Mouse (Mus musculus) kidney, postnatal 25 days (tissue): ENCODE data around the gene AU022252.
"Not testable (repeated sequence)": the region's sequence is repeated elsewhere in the genome, so short reads cannot be mapped to it uniquely, and the experiment has no call there.

ENCODE experiments used
- DNase-seq, 2 experiments: peaks; one replicate each; pipeline ENCODE4 v3.0.0; 2021; ENCODE audit warnings: mixed read lengths in 2 of 2

AU022252 gene

DNA sequence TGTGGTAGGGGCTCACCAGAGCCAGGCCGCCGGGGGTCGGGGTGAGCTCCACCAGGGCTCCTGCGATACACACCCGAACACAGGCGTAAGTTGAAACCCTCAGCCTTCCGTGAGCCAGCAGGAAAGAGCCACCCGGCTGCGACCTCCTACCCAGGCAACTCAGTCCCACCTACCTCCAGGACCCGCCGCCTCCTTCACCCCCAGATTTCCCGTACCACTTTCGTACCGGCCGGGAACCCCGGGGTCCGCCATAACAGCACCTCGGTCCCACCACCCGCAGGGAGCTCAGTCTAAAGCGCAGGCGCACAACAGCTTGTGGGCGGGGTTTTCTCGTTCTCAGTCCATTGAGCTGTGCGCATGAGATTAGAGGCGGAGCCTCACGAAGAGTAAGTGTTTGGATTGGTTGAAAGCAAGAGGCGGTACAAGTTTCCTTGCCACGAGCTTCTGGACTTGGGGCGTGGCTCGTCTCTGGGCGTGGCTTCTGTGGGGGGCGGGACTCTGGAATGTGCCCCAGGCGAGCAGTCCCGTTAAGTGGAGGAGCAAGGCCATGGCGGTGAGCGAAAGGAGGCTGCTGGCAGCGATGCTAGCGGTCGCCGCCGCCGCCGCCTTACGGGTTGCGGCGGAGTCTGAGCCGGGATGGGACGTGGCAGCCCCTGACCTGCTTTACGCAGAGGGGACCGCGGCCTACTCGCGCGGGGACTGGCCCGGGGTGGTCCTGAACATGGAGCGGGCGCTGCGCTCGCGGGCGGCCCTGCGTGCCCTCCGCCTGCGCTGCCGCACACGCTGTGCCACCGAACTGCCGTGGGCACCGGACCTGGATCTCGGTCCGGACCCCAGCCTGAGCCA lies at the start of gene AU022252, which contains the start of gene P3h1:
AU022252 (minus strand) TSS at position 303 of the 846 bp plus-strand sequence.
P3h1 (plus strand) TSS at position 506 of the 846 bp plus-strand sequence.
- peak; percentile 99 to 100 for DNase-seq

DNA sequence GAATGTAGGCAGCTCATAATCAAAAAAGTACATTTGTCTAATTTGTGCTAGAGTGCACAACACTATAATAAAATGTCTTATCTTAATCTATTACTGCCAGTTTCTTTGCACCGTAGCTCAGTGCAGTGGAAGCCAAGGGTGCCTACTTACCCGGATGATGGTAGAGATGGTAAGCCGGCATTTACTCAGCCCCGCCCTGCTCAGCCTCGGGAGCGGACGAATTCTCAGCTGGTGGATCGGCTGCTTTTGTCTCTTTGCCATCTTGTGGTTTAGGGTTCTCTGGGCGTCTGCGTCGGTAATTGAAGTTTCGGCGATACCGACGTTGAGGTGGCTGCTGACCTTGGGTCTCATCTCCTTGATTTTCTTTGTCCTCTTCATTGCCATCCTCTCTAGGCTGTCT lies 46.3 kb upstream of the AU022252 start:
- not testable (repeated sequence) for DNase-seq

DNA sequence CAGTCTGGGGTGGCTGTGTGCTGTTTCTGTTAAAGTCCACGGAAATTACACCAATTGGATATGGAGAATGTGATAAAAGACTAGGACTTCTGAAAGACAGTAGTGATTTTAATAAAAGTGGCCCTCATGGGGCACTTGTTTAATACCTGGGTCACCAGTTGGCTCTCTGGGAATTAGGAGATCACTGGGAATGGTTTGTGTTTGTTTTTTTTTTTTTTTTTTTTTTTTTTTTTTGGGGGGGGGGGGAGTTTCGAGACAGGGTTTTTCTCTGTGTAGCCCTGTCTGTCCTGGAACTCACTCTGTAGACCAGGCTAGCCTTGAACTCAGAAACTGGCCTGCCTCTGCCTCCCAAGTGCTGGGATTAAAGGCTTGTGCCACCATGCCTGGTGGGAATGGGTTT lies 43.2 kb upstream of the AU022252 start:
- DNase-seq, result no peak

DNA sequence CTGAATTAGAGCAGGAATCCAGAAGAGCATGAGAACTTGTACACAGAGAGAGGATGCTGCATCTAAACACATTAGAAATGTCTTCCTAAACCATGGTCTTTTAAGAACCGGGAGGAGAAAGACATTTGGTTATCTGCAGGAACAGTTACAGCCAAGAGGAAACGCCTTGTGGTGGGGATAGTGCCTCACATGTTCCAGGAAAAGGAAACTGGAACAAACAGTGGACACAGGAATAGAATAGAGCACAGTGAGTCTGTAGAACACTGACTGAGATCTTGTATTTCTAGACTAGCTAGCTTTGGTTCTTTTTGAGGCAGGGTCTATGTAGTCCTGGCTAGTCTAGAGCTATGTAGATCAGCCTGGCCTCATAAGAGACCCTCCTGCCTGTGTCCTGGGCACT lies 42.7 kb upstream of the AU022252 start:
- peak in 1 of 2 experiments; percentile 40 for DNase-seq

DNA sequence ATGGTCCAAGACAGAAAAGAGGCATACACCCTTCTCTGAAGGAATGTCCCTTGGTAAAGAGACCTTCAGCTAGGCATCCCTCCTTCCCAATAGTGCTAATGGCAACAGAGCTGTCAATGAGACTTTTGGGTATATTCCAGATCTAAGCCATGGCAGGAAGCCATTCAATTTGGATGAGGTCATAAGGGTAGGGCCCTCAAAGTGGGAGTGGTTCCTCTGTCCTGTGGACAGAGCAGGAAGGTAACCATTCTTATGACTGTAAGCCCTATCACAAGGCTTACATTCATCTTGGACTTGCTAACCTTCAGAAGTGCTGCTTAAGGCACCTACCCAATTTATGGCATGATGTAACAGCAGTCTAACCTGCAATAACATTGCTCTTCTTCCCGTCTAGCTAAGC lies 42.1 kb upstream of the AU022252 start:
- DNase-seq, result no peak

DNA sequence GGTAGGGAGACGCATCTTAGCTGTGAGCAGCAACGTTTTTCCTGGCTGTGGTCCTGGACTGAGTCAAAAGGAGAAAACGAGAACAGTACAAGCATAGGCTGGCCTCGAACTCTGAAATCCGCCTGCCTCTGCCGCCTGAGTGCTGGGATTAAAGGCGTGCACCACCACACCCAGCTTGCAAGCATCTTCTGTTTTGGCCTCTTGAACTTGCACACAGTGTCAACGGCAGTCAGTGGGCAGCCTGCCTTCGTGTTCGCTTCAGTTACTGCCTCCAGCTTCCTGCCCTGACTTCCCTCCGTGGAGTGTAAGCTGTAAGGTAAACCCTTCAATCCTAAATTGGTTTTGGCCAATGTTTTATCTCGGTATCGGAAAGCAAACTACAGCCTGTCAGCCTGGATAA lies 34.1 kb upstream of the AU022252 start:
- peak in 1 of 2 experiments; percentile 22 for DNase-seq

DNA sequence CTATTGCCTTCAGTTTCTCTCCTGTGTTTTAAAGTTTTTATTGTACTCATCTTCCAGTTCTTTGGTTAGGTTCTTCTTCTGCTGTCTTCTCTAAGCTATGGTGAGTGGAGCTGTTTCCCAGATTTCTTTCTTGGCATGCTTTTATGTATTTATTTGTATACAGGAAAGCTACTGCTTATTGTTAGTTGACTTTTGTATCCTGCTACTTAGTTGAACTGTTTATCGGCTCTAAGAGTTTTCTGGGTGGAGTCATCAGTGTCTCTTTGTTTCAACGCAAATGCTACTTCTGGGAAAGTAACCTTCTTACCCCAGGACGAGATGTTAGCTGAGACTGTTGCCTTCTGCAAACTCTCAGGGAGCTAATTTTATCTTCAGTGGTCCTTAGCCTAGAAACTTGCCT lies 30.9 kb upstream of the AU022252 start:
- DNase-seq, result no peak

DNA sequence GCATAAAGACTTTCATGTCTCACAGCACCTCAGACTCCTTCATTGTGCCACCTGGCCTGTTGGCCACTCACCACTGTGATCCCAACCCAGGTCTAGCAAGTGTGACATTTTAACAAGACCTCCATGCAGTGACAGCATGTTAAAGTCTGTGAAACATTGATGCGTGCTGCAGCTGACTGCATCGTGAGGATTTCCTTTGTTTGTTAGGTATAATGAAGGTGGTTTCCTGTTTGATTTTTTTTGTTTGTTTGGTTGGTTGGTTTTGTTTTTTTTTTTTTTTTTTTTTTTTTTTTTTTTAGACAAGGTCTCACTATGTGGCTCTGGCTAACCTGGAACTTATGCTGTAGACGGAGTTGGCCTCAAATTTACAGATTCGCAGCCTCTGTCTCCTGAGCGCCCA lies 30.0 kb upstream of the AU022252 start:
- DNase-seq, result peak in 1 of 2 experiments; percentile 24

DNA sequence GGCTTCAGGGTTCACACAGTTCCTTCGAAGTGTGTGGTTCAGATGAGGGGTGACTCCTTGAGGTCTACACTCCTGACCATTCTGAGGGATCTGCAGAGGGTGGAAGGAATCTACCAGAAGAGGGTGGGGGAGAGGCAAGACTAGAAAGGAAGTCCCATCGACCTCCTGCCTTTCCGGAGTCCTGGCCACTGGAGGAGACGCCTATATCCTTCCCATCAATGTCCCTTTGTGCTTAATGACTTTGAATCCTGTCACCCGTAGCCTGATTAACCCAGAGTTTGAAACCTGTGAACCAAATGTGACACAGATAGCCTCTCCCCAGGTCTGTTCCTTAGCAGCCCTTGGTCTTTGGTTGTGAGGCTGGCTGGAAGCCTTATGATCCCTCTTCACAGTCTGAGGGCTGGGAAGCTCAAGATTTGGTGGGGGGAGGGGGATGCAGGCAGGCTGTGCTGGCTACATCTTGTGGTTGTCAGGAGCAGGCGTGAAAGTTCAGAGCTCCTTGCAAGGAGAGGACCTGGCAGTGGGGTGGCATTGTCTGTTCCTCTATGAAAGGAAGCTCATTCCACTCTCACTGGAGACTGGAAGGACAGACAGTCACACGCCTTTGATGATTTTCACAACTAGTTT lies 28.7 kb upstream of the AU022252 start:
- DNase-seq, result peak in 1 of 2 experiments; percentile 43

DNA sequence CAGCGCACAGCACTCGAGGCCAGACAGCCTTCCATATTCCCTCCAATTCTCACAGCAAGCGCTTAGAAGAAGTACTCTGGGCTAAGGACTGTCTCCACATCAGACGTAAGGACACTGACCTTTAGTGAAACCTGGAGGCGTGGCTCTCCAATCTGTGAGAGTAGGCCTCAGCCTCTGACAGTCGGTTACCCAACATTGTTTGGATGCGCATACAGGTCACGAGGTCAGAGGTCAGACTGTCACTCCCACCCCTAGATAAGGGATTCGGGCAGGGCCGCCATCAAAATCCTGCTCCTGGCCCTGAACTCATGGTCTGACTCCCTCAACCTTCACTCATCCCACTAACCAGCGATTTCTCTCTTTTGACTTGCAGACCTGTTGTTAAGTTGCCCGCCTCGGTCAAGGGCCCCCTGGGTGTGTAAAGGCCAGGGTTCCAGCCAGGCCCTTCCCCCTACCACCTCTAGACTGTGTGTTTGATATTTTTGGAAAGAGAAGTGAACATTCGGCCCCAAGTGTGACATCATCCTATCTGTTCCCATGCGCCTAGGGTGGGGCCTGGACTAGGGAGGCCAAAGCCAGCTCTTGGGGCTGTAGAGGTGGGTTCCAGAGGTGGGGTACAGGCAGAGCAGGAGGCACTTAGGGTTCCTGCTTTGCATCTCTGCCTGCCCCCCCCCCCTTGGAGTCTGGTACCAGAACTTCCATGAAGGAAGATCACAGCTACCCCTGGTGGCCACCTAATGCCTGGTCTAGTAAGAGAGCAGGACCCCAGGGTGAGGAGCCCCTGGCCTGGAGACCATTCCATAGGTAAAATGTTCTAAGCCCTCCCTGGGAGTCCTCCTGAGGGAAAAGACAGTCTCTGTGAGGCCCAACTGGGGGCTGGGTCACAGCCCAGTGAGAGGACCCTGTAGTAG lies 27.1 kb upstream of the AU022252 start:
- DNase-seq, result no peak

DNA sequence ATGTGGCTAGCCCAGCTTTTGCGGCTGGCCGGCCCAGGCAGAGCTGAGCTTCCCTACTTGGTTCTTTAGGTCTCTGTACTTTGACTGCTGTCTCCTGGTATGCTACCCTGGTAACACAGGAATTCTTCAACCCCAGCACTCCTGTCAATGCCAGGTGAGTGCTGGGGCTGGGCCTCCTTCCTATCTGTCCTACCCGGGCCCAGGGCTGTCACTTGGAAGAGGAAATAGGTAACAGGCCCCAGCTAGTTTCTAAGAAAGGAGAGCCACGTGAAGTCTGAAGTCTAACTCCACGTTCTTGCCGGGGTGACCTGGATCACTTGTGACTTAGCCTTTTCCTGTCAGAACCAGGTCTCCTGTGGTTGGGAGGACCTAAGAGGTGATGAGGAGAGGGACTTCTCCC lies 24.6 kb upstream of the AU022252 start:
- peak in 1 of 2 experiments; percentile 60 for DNase-seq

DNA sequence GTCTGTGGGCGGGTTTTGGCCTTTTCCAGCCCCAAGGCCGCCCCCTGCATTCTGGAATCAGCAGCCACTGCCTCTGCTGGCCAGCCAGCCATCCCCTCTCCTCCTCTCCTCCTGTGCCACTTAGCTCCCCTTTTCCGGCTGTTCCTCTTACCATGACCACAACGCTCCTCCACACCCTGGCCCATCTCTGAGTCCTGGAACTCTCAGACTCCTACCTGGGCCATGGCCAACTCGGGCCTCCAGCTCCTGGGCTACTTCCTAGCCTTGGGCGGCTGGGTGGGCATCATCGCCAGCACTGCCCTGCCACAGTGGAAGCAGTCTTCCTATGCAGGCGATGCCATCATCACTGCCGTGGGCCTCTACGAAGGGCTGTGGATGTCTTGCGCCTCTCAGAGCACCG lies 22.8 kb upstream of the AU022252 start, which contains the start of gene Cldn19:
Cldn19 (plus strand) TSS at position 64 of the 400 bp plus-strand sequence.
- DNase-seq, result peak in 1 of 2 experiments; percentile 45

DNA sequence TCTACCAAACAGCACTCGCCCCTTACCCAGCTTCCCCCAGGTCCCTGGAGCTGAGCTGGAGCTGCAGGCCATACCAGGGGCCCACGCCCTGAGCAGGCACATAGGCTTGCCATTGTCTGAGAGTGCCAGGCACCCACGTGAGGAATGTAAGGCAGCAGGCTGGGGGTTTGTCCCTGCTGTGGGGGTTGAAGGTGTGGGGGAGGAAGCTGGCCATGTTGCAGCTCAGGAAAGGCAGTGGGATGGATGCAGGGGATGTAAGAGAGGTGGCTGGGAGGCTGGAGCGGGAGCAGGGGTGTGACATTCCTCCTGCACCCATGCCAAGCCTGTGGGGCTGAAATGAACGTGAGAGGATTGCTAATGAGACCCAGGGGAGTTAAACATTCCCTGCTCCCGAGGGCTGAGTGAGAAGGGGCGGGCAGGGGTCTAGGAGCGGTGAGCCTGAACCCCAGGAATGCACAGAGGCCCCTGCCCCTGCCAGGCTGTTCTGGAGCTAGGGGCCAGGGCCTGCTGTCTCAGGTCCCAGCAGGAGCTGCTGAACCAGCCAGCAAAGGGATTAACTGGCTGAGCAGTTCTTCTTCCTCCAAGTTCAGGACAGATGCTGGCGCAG lies 21.6 kb upstream of the AU022252 start:
- peak; percentile 54 to 86 for DNase-seq

DNA sequence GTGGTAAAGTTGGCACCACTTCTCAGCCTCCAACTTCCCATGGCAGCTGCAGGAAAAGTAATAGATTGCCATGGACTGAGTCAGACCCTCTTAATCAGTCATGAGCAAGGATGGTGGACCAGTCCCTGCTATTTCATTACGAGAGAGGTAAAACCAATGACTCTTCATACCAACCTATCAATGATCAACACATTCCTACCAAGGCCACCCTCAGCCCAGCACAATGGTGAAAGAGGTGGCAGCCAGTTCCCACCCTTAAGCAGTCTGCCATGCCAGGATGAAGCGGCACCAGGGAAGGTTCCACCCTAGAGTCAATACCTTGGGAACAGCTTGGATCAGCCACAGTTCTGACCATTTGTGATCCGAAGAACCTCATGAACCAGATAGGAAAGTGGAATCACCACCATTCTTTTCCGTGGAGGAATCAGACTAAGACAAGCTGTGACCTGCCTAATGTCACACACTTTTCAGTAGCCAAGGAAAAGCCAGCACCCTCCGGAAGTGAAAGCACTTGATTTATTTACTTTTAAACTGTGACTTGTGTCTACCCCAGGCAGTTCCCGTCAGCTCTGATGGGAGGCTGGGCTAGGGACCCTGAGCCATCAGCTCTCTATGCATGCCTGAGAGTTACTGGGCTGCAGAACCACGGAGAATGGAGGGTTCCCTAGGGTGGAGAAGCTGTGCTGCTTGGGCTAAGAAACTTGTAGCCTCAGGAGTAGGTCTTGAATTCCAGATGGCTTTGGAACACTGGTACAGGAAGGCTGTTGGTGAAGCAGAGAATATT lies 19.7 kb upstream of the AU022252 start:
- peak in 1 of 2 experiments; percentile 66 for DNase-seq

DNA sequence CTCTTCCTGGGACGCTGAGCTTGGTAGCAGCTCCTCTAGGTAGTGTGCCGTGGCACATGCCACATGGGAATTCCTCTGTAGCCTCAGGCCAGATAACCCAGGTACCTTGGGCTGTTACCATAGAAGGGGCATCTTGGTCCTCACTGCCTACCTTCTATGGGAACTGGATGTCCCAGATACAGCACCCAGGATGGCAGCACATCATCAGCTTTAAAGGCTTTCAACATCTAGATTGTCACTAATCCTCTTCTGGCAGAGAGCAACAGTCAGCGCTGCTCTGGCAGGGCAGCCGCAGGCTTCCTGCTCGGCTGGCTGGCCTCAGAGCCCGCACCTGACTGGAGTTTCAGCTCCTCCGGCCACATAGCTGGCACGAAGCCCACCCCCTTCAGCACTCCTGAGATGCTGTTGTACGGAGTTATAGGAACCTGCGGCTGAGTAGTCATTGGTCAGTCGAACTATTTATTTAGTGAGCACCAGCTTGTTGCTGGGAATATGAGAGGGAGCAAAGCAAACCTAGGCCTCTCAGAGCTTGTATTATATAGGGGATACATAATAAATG lies 16.0 kb upstream of the AU022252 start:
- peak; percentile 50 to 72 for DNase-seq

DNA sequence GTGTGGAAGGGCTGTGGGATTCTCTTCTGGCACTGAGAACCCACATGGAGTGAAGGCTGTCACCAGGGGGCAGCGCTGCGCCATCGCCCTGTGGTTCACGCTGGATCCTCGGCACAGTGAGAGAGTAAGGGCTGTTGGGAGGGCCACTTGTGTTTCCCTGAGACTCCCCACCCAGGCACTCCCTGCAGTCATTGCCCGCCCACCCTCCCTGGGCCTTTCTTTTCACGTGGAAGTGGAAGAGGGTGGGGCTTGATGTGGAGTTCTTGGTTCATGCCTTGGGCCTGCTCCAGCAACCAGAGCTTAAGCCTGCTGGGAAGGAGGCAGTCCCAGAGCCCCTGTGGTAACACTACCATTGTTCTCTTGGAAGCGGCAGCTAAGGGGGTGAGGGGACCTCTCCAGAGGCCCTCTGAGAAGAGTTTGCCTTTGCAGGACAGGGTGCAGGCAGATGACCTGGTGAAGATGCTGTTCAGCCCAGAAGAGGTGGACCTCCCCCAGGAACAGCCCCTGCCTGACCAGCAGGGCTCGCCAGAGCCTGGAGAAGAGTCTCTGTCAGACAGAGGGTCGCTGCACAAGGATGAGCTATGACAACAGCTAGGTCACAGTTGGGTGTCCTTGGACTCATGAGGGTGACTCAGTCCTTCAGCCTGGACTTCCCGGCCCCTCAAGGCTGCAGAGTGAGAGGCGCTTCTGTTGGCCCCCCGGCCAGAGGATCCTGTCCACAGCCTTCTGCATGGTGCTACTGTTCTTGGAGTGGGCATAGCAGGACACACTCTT lies 15.1 kb upstream of the AU022252 start:
- DNase-seq, result peak; percentile 85 to 88

DNA sequence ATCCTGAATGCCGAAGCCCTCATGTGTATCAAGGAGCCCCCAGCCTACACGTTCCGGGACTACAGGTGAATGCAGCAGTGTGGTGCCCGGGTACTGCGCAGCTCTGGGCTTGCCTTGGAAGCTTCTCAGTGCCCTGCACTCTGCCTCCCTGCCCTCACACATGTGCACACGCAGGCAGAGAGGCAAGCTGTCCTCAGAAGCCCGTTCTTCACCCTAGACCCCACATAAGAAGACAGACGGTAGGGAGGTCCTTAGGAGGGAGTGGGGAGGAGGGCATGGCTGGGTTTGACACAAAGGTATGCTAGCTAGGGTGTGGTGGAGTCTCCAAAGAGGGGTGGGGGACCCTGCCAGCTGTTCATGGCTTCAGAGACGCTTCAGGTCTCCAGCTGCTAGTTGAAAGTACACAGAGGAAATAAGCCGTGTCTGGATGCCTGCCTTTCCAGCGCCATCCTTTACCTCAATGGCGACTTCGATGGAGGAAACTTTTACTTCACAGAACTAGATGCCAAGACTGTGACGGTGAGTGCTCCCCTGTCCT lies 14.2 kb upstream of the AU022252 start:
- no peak for DNase-seq

DNA sequence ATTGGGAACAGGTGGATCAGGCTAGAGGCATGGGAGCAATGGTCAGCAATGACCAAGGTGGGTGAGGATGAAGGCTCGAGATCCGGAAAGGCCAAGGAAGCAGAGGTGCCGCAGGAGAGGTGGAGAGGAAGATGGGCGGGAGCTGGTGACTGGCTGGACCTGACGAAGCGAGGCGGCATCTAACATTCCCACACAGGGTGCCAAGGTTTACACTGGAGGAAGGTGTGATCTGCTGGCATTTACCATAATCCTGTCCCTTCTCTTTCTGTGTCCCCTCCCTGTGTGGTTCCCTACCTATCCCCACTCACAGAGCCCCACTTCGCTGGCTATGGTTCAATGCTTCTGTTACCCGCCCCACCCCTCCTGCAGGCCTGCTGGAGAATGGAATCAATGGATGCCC lies 13.4 kb upstream of the AU022252 start:
- DNase-seq, result no peak

DNA sequence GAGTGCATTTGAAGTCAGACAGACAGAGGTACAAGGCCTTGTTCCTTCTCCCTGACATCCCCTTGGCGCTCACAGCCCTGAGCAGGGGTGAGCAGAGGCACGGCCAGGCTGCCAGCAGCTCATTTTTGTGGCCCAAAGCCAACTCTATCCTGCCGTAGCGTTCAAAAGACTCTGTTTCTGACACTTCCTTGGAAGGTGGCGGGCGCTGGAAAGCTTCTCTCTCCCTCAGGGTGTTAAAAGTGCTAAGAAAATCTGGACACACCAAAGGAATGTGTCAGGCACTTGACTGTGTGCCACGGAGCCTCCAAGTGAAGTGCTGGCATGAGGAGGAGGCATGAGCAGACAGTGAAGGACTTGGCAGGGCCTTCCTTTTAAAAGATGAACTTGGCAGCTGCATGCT lies 13.0 kb upstream of the AU022252 start:
- DNase-seq, result peak; percentile 29 to 51
